Mouse (Mus musculus) gastrocnemius, postnatal 4 days (tissue): ENCODE measurements around the gene Wwox. TPM values are rescaled to one million over a fixed set of nuclear protein-coding genes. Genes with fewer than 3 reads are reported as not detected.
"Not testable (repeated sequence)": the region's sequence is repeated elsewhere in the genome, so short reads cannot be mapped to it uniquely, and the experiment has no call there.

Experiments used
- DNase-seq, 2 experiments: peaks; one replicate each; pipeline ENCODE4 v3.0.0; 2021 to 2022; ENCODE audit warnings: low spot score in 2 of 2, mixed read lengths in 2 of 2
- total RNA-seq, 2 experiments: library from RNA; stranded (reverse); gene quantifications; 2 replicates each; pipeline ENCODE4 v1.2.3; 2021

Gene Wwox
- total RNA-seq, 2 experiments from 2014 or later: 10.9 to 11.5 TPM

- no peak for DNase-seq
Observed at GRCm38 (mm10) chr8:114785834-114786233, 346.4 kb downstream of the Wwox start.

GRCm38 (mm10) chr8:114789616-114790015 lies 350.2 kb downstream of the Wwox start:
- DNase-seq: no peak

- no peak for DNase-seq
Observed at GRCm38 (mm10) chr8:114790754-114791153, 351.3 kb downstream of the Wwox start.

GRCm38 (mm10) chr8:114793682-114794081 lies 354.2 kb downstream of the Wwox start:
- DNase-seq: no peak

- no peak for DNase-seq
Observed at GRCm38 (mm10) chr8:114801428-114802134, 362.1 kb downstream of the Wwox start.

GRCm38 (mm10) chr8:114803113-114803512 lies 363.7 kb downstream of the Wwox start:
- no peak for DNase-seq

GRCm38 (mm10) chr8:114806826-114807420 lies 367.5 kb downstream of the Wwox start:
- no peak for DNase-seq

- no peak for DNase-seq
Observed at GRCm38 (mm10) chr8:114807676-114808426, 368.4 kb downstream of the Wwox start.

- no peak for DNase-seq
Observed at GRCm38 (mm10) chr8:114810470-114810869, 371.0 kb downstream of the Wwox start.

- DNase-seq: no peak
Observed at GRCm38 (mm10) chr8:114813830-114814229, 374.4 kb downstream of the Wwox start.

GRCm38 (mm10) chr8:114814769-114815736 lies 375.6 kb downstream of the Wwox start:
- no peak for DNase-seq

GRCm38 (mm10) chr8:114816343-114816742 lies 376.9 kb downstream of the Wwox start:
- DNase-seq: no peak

GRCm38 (mm10) chr8:114816949-114817348 lies 377.5 kb downstream of the Wwox start:
- DNase-seq: no peak

GRCm38 (mm10) chr8:114821543-114821942 lies 382.1 kb downstream of the Wwox start:
- DNase-seq: peak in 1 of 2 experiments; percentile 31

GRCm38 (mm10) chr8:114825460-114825859 lies 386.0 kb downstream of the Wwox start:
- DNase-seq: no peak

- DNase-seq: no peak
Observed at GRCm38 (mm10) chr8:114826991-114827390, 387.5 kb downstream of the Wwox start.

GRCm38 (mm10) chr8:114827810-114828209 lies 388.4 kb downstream of the Wwox start:
- not testable (repeated sequence) for DNase-seq

GRCm38 (mm10) chr8:114831595-114831994 lies 392.1 kb downstream of the Wwox start:
- no peak for DNase-seq

- DNase-seq: no peak
Observed at GRCm38 (mm10) chr8:114832251-114832774, 392.9 kb downstream of the Wwox start.

- no peak for DNase-seq
Observed at GRCm38 (mm10) chr8:114834730-114835129, 395.3 kb downstream of the Wwox start.

- no peak for DNase-seq
Observed at GRCm38 (mm10) chr8:114839998-114840397, 400.5 kb downstream of the Wwox start.
